Mouse (Mus musculus): ENCODE measurements at regions not wholly inside any gene's neighbourhood (a gene's known extent, or its start where the extent isn't known, plus 50 kb on each side); places are given as distances from the start of the nearest gene placed in this dataset.

DNA sequence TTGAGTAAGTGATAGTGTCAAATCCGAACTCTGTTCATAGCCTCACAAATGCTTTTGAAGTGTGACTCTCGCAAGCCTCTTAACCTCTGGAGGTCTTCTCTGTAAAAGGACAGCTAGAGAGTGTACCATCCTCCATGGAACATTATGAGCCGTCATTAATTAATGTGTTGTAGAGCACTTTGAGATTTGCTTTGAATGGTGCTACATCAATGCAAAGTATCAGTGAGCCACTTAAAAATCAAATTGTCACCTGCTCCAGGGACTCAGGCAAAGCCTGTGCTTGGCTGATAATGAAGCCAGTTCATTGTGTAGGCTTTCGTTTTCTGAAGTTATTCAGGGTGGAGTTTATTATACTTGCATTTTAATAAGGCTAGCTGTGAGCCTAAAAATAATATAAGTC, 801.8 kb upstream of the B3galt2 start:
- ATAC-seq (replicated peaks; ENCODE audit: poor library complexity): no peak

GRCm38 (mm10) chr1:142867024-142867700, 773.3 kb upstream of the B3galt2 start:
- peak; percentile 72 for ATAC-seq (replicated peaks; ENCODE audit: poor library complexity)

DNA sequence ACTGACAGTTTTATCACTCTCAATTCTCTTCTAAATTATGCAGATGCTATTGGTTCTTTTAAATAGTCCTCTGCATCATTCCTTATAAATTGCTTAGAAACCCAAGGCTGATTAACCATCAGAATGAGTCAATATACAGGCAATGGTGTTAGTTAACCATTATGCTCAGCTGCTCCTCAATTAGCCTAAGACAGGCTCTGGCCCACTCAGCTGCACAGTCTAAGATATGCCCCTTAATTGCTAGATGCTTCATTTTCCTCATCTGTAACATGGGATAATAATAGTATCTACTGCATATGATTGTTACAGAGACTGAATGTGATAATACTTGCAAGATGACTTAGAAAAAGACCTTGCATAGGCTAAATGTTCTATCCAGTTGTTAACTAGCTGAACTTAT, 748.6 kb upstream of the B3galt2 start:
- ATAC-seq (replicated peaks; ENCODE audit: poor library complexity): no peak

DNA sequence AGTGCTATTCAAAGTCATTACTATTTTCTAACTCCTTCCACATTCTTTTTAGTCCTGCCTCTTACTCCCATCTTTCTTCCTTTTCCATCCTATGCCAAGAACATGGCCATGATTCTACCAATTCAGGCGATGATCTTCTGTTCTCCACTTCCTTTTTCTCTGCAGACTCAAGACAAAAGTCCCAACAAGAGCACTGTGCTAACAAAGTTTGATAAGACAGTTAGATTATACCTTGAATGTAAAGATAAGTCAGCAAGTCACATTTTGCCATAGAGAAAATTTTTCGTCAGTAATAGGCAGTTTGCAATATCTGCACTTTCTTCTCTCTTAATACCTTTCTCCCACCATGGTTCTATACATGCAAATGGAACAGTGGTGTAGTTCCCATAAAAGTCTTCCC, 747.3 kb upstream of the B3galt2 start:
- ATAC-seq (replicated peaks; ENCODE audit: poor library complexity): no peak

- peak; percentile 98 for ATAC-seq (replicated peaks; ENCODE audit: poor library complexity)
Measured at GRCm38 (mm10) chr1:142894145-142894544, 746.3 kb upstream of the B3galt2 start.

- no peak for ATAC-seq (replicated peaks; ENCODE audit: poor library complexity)
Measured at GRCm38 (mm10) chr1:142895081-142895480, 745.4 kb upstream of the B3galt2 start.

- ATAC-seq (replicated peaks; ENCODE audit: poor library complexity): no peak
Measured at GRCm38 (mm10) chr1:142909907-142910306, 730.6 kb upstream of the B3galt2 start.

DNA sequence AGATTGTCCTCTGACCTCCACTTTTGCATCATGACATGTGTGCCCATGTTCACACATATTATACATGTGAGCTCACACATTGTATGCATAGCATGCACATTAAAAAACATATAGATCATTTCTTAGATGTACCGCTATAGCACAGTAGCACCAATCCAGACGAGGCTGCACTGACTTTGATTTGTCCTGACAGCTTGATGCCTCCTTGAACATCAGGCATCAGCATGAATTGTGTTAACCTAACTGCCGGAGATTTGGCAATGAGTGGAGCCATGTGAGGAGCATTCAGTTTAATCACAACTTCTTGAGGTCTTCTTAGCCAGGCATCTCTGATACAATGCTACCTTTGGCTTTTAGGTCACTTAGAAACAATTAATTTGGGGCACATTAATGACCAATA, 683.8 kb upstream of the B3galt2 start:
- no peak for ATAC-seq (replicated peaks; ENCODE audit: poor library complexity)

DNA sequence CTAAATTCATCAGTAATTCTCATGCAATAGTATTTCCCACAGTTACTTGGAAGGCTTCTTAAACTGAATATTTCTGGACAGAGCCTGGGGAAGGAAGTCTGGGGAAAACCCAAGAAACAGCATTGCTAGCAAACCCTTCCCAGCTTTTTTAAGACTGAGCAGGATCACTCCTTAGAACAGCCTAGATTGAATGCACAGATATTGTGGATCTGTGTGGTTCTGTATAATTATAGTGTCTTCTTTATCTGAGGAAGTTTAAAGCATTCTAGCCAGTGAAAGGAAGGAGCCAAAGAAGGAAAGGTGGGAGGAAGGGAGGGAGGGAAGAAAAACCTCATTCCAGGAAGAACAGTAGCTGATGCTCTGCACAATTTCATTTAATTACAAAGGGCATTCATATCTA, 669.0 kb upstream of the B3galt2 start:
- no peak for ATAC-seq (replicated peaks; ENCODE audit: poor library complexity)

GRCm38 (mm10) chr1:142973387-142973786, 667.1 kb upstream of the B3galt2 start:
- ATAC-seq (replicated peaks; ENCODE audit: poor library complexity): no peak

GRCm38 (mm10) chr1:142982994-142983393, 657.5 kb upstream of the B3galt2 start:
- no peak for ATAC-seq (replicated peaks; ENCODE audit: poor library complexity)

DNA sequence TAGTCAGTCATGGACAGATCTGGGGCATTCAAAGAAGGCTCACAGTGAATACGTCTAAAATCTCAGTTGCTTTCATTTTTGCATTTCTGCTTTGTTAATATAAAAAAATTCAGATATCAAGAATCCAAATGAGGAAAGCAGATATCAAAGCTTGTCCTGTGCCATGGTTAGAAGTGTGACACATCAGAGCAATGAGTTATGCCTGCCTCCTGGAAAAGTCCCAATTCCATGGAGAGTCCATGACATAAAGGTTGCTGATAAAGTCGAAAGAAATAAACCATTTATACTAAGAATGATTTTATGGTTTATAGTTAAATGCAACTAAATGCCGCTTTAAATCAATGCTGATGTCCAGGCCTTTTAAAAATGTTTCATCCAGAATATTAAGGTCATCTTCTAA, 656.8 kb upstream of the B3galt2 start:
- ATAC-seq (replicated peaks; ENCODE audit: poor library complexity): no peak

DNA sequence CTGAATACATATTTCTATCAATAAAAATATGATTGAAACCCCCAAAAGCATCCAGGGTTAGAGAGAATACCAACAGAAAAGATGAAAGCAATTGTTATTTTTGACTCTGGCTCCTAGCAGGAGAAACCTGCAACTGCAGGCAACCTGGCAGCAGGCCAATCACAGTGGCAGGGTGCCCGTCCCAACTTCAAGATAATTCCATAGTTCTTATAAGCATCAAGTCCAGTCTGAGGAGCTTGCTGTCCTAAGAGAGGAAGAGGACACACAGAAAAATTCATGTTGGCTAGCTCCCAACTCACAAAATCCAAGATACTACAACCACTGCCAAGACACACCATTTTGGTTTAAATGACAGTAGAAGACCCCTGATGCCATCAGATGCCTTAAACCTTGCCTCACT, 654.9 kb upstream of the B3galt2 start:
- ATAC-seq (replicated peaks; ENCODE audit: poor library complexity): no peak

- peak; percentile 98 for ATAC-seq (replicated peaks; ENCODE audit: poor library complexity)
Measured at GRCm38 (mm10) chr1:143000216-143000615, 640.2 kb upstream of the B3galt2 start.

GRCm38 (mm10) chr1:143001112-143001511, 639.4 kb upstream of the B3galt2 start:
- peak; percentile 82 for ATAC-seq (replicated peaks; ENCODE audit: poor library complexity)

DNA sequence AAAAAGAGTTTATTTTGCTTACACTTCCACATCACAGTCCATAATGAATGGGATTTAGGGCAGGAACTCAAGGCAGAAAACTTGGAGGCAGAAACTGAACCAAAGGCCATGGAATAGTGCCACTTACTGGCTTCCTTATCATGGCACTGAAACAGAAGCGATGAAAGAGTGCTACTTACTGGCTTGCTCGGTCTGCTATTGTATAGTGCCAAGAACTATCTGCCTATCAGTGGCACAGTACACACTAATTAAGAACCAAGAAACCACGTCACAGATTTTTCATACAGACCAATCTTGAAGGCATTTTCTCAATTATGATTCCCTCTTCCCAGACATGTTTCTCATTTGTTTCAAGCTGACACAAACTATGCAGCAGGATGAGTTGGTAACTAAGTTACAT, 634.4 kb upstream of the B3galt2 start:
- no peak for ATAC-seq (replicated peaks; ENCODE audit: poor library complexity)

GRCm38 (mm10) chr1:143019982-143020381, 620.5 kb upstream of the B3galt2 start:
- no peak for ATAC-seq (replicated peaks; ENCODE audit: poor library complexity)

GRCm38 (mm10) chr1:143053161-143053560, 587.3 kb upstream of the B3galt2 start:
- no peak for ATAC-seq (replicated peaks; ENCODE audit: poor library complexity)

DNA sequence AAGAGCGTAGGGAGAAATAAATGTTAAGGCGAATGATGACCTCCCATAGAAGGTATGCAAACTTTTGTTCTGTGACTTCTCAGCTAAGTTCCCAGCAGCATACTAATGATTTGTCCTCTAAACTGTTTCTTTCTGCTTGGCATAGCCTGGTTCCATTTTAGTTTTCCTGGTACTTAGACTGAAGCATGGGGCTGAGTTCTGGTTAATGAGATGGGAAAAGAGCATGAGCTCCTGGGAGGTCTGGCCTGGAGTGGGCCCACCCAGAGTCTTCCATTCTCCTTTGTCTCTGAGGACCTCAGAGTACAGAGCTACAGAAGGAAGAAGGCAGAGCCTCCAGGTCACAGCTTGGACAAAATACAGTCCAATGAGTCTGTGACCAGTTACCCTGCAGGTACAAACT, 586.9 kb upstream of the B3galt2 start:
- ATAC-seq (replicated peaks; ENCODE audit: poor library complexity): no peak

DNA sequence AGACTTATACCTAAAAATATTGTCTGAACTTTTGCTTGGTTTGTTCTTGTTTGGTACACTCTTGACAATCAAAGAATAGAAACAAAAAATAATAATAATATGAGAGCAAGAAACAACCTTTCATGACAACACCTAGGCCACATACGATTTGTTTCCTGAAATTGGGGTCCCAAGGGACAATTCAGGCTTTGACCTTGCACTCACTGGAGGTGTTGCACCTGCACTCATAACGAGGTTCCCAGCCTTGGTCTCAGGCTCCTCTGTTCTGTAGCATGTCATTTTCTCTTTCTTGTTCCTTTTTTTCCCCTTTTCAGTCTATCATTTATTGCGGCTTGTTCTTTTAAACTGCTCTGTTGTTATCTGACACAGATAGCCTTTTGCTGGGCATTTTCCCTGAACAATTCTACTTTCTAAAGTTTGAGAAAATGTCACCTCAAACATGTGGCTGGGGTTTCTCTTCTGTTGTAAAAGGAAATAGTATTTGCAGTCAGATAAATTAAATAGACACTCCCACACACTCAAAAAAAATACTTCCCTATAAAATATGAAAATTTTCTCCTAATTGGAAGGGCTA, 585.9 kb upstream of the B3galt2 start:
- ATAC-seq (replicated peaks; ENCODE audit: poor library complexity): no peak

DNA sequence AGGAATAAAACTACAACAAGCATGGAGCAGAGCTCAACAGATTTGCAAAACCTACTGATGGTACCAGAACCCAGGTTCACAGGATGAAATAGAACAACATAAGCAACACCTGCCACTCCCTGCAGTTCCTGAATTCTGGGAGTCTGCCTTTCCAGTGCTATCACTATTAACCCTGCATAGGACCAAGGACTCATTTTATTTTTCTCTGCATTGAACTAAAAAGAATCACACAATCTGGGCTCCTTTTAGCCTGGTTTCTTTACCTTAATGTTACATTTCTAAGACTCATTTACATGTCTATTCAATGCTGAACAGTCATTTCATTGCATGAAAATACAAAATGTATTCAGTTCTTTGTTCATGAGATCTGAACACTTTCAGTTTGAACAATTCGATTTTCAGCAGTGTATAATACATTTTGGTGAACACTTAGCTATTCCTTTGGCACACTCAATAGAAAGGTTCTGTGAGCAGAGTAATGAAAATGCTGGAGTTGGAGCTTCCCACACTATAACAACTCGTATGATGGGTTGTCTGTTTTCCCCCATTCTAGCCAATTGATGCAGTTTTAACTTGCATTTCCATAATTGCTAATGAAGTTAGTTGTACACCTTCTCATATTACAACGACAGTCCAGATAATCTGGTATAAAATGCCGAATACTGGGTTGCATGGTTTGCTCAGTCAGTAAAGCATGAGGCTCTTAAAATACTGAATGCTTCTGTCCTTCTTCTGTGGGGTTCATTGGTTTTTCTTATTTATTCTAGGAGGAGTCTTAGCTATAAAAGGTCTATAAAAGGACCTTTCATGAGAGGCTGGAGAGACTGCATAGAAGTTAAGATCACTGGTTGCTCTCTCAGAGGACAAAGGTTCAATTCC, 579.5 kb upstream of the B3galt2 start:
- ATAC-seq (replicated peaks; ENCODE audit: poor library complexity): no peak

DNA sequence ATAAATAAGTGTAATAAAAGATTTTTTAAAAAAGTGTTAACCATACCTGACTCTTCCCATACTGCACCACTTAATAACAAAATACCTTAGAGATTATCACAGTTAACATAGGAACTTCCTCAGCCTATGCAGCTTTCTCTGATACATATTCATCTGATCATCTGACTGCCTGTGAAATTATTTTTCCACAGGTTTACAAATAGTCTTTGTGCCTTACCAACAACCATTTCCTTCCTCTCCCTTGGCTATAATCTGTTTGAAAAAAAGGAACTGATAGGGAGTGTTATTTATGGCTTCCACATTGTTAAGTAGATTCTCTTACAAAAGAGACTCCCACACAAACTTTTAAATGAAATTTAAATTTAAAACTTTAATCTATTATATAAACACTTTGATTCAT, 575.0 kb upstream of the B3galt2 start:
- peak; percentile 92 for ATAC-seq (replicated peaks; ENCODE audit: poor library complexity)

All from megakaryocyte progenitor cell, adult 5-6 weeks (primary cell).